Mouse (Mus musculus) splenic B cell, adult 2 months (primary cell): ENCODE results near the gene Plekha7.

ENCODE experiments used
- DNase-seq: peaks from one replicate; pipeline ENCODE4 v3.0.0-alpha.2; 2011; ENCODE audit warnings: low read depth, low spot score
- H3K27me3 ChIP-seq: 2 replicates; pipeline ENCODE4 v1.6.1; 2012; ENCODE audit warnings: mild to moderate bottlenecking, low read length, moderate library complexity, mixed read lengths; ENCODE audit not compliant: control insufficient read depth, poor library complexity, insufficient read depth, severe bottlenecking
- H3K36me3 ChIP-seq: 2 replicates; pipeline ENCODE4 v1.6.1; 2012; ENCODE audit warnings: mild to moderate bottlenecking, low read length, moderate library complexity, mixed read lengths; ENCODE audit not compliant: control insufficient read depth, poor library complexity, insufficient read depth, severe bottlenecking

The Plekha7 gene

GRCm38 (mm10) chr7:116182451-116182850 is 125.7 kb downstream of the Plekha7 start:
- DNase-seq: no peak
- H3K27me3 ChIP-seq: no peaks in the 10 kb centered on the region
- H3K36me3 ChIP-seq: no peaks in the 10 kb centered on the region

GRCm38 (mm10) chr7:116181444-116181946 is 126.7 kb downstream of the Plekha7 start:
- no peaks in the 10 kb centered on the region for H3K27me3 ChIP-seq

GRCm38 (mm10) chr7:116178916-116179315 is 129.3 kb downstream of the Plekha7 start:
- H3K27me3 ChIP-seq: no peaks in the 10 kb centered on the region
- no peaks in the 10 kb centered on the region for H3K36me3 ChIP-seq
- DNase-seq: no peak

More at GRCm38 (mm10) chr7:116181444-116181946, 126.7 kb downstream of the Plekha7 start:
- no peak for DNase-seq
- H3K36me3 ChIP-seq: no peaks in the 10 kb centered on the region

- no peaks in the 10 kb centered on the region for H3K36me3 ChIP-seq
- no peaks in the 10 kb centered on the region for H3K27me3 ChIP-seq
- no peak for DNase-seq
These were observed 135.4 kb downstream of the Plekha7 start for GRCm38 (mm10) chr7:116172774-116173173.

- Histone ChIP-seq H3K36me3 (no peaks in the 10 kb centered on the region), H3K27me3 (no peaks in the 10 kb centered on the region)
- DNase-seq: no peak
These were observed 138.8 kb downstream of the Plekha7 start for GRCm38 (mm10) chr7:116169426-116169825.

- DNase-seq: peak; percentile 13
- Histone ChIP-seq H3K27me3 (no peaks in the 10 kb centered on the region), H3K36me3 (no peaks in the 10 kb centered on the region)
These were observed 140.0 kb downstream of the Plekha7 start for GRCm38 (mm10) chr7:116168224-116168623.

- DNase-seq: no peak
- no peaks in the 10 kb centered on the region for H3K36me3 ChIP-seq
- no peaks in the 10 kb centered on the region for H3K27me3 ChIP-seq
These were observed 143.9 kb downstream of the Plekha7 start for GRCm38 (mm10) chr7:116164232-116164631.

GRCm38 (mm10) chr7:116161544-116161943 is 146.6 kb downstream of the Plekha7 start:
- DNase-seq: peak; percentile 46
- Histone ChIP-seq H3K27me3 (no peaks in the 10 kb centered on the region), H3K36me3 (no peaks in the 10 kb centered on the region)

- no peak for DNase-seq
- no peaks in the 10 kb centered on the region for H3K27me3 ChIP-seq
- H3K36me3 ChIP-seq: no peaks in the 10 kb centered on the region
These were observed 151.4 kb downstream of the Plekha7 start for GRCm38 (mm10) chr7:116156894-116157143.

GRCm38 (mm10) chr7:116156072-116156893 is 151.9 kb downstream of the Plekha7 start:
- H3K27me3 ChIP-seq: no peaks in the 10 kb centered on the region
- DNase-seq: no peak
- H3K36me3 ChIP-seq: no peaks in the 10 kb centered on the region

- Histone ChIP-seq H3K36me3 (no peaks in the 10 kb centered on the region), H3K27me3 (no peaks in the 10 kb centered on the region)
- no peak for DNase-seq
These were observed 154.3 kb downstream of the Plekha7 start for GRCm38 (mm10) chr7:116153781-116154368.

- no peak for DNase-seq
- no peaks in the 10 kb centered on the region for H3K36me3 ChIP-seq
- no peaks in the 10 kb centered on the region for H3K27me3 ChIP-seq
These were observed 158.6 kb downstream of the Plekha7 start for GRCm38 (mm10) chr7:116149568-116149967.

GRCm38 (mm10) chr7:116147114-116147513 is 161.1 kb downstream of the Plekha7 start:
- no peak for DNase-seq
- Histone ChIP-seq H3K27me3 (no peaks in the 10 kb centered on the region), H3K36me3 (no peaks in the 10 kb centered on the region)

GRCm38 (mm10) chr7:116145030-116145429 is 163.1 kb downstream of the Plekha7 start:
- no peak for DNase-seq
- H3K27me3 ChIP-seq: no peaks in the 10 kb centered on the region
- H3K36me3 ChIP-seq: no peaks in the 10 kb centered on the region

- Histone ChIP-seq H3K36me3 (no peaks in the 10 kb centered on the region), H3K27me3 (no peaks in the 10 kb centered on the region)
- DNase-seq: no peak
These were observed 170.5 kb downstream of the Plekha7 start for GRCm38 (mm10) chr7:116137671-116138070.
